Mouse (Mus musculus) left cerebral cortex, adult 9 months (tissue): ENCODE measurements at regions not wholly inside any gene's neighbourhood (a gene's known extent, or its start where the extent isn't known, plus 50 kb on each side); places are given as distances from the start of the nearest gene placed in this dataset.
A peak's percentile ranks its signal among the peaks of the same experiment; 100 is the strongest.
"Not testable (repeated sequence)": the region's sequence is repeated elsewhere in the genome, so short reads cannot be mapped to it uniquely, and the experiment has no call there.

Experiments used
- DNase-seq, 2 experiments: peaks; one replicate each; pipeline ENCODE4 v3.0.0; 2022; ENCODE audit warnings: low spot score in 2 of 2

GRCm38 (mm10) chr7:122820587-122821535 lies 144.6 kb upstream of the Rbbp6 start:
- DNase-seq, result no peak

- peak; percentile 32 to 48 for DNase-seq
Measured at GRCm38 (mm10) chr7:122823429-122823828, 142.1 kb upstream of the Rbbp6 start.

- DNase-seq, result peak in 1 of 2 experiments; percentile 16
Measured at GRCm38 (mm10) chr7:122839091-122839490, 126.4 kb upstream of the Rbbp6 start.

GRCm38 (mm10) chr7:122844831-122845230 lies 120.7 kb upstream of the Rbbp6 start:
- DNase-seq, result peak in 1 of 2 experiments; percentile 14

- DNase-seq, result peak in 1 of 2 experiments; percentile 50
Measured at GRCm38 (mm10) chr7:122847376-122847775, 118.1 kb upstream of the Rbbp6 start.

GRCm38 (mm10) chr7:122873386-122873785 lies 92.1 kb upstream of the Rbbp6 start:
- DNase-seq, result no peak

- no peak for DNase-seq
Measured at GRCm38 (mm10) chr7:122876286-122876685, 89.2 kb upstream of the Rbbp6 start.

- DNase-seq, result not testable (repeated sequence)
Measured at GRCm38 (mm10) chr7:122881890-122882500, 83.5 kb upstream of the Rbbp6 start.

GRCm38 (mm10) chr7:122886737-122887136 lies 78.7 kb upstream of the Rbbp6 start:
- no peak for DNase-seq

- no peak for DNase-seq
Measured at GRCm38 (mm10) chr7:122897148-122897547, 68.3 kb upstream of the Rbbp6 start.

- no peak for DNase-seq
Measured at GRCm38 (mm10) chr7:122906056-122906455, 59.4 kb upstream of the Rbbp6 start.

GRCm38 (mm10) chr7:122909296-122909695 lies 56.2 kb upstream of the Rbbp6 start:
- DNase-seq, result peak in 1 of 2 experiments; percentile 40
